Mouse (Mus musculus): Measurements from ENCODE around the gene Sytl2. TPM values are rescaled to one million over a fixed set of nuclear protein-coding genes. Genes with fewer than 3 reads are reported as not detected.

Sytl2 gene
- polyA plus RNA-seq, 1 experiment from 2014 or later = 0.99 TPM

DNA sequence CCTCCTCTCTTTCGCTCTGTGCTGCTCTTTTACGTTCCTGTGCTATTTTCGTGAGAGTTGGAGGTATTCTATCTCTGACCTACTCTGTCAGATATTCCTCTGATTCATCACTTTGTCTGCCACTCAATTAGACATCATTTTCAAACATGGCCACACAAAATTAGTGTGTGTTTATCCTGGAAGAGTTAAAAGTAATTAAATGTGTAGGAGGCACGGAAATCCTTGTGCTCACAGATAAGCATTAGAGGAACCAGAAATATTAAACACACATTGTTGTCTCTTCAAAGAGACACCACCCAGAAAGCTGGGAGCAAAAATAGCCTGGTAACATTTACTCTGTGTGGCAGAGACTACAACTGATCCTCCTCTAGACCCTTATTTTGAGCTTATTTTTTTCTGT is 138.0 kb downstream of the Sytl2 start:
- Histone ChIP-seq H3K9me3 (replicated peaks; ENCODE audit: control insufficient read depth, low read length) (no peaks in the 10 kb centered on the region), H3K4me1 (ENCODE audit: control insufficient read depth, low read depth, low read length) (no peaks in the 10 kb centered on the region), H3K4me2 (ENCODE audit: low read depth, low read length) (no peak overlapping the region), H3K27ac (ENCODE audit: low read length) (no peak overlapping the region), H3K27me3 (ENCODE audit: control insufficient read depth, insufficient read depth, low read depth, low read length) (no peaks in the 10 kb centered on the region), H3K4me3 (ENCODE audit: low read depth, low read length) (no peak overlapping the region), H3K9ac (ENCODE audit: low read depth, low read length) (no peak overlapping the region), H3K36me3 (ENCODE audit: control insufficient read depth, insufficient read depth) (no peaks in the 10 kb centered on the region)
- WGBS (ENCODE audit: insufficient replicate concordance) = 79% methylated on average over 4 of the region's 4 CpGs
- no peak for ATAC-seq (ENCODE audit: low read depth)

DNA sequence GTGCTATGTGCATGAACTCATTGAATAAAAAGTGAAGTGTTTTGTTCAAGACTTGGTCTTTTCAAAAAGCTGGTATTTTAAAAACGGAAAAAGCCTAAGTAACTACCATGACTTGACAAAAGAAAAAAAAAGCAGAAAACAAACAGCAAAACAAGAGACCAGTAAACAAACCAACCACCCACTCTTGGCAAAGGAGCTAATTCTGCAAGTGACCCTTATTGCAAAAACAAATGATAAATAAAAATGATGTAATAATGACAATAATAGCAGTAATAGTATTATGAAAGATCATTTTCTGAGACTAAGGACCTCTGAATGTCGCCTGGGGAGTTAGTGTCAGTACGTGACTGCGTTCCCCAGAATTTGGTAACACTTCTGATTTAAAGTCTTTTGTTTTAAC is 140.0 kb downstream of the Sytl2 start:
- Histone ChIP-seq H3K36me3 (ENCODE audit: control insufficient read depth, insufficient read depth) (no peaks in the 10 kb centered on the region; the same call in none of the 2 replicates), H3K4me2 (ENCODE audit: low read depth, low read length) (peak overlapping the region; percentile 76), H3K4me3 (ENCODE audit: low read depth, low read length) (peak overlapping the region; percentile 100), H3K4me1 (ENCODE audit: control insufficient read depth, low read depth, low read length) (no peaks in the 10 kb centered on the region), H3K27ac (ENCODE audit: low read length) (peak overlapping the region; percentile 96), H3K9me3 (replicated peaks; ENCODE audit: control insufficient read depth, low read length) (no peaks in the 10 kb centered on the region), H3K9ac (ENCODE audit: low read depth, low read length) (peak overlapping the region; percentile 73), H3K27me3 (ENCODE audit: control insufficient read depth, insufficient read depth, low read depth, low read length) (no peaks in the 10 kb centered on the region)
- WGBS (ENCODE audit: insufficient replicate concordance) = 12% methylated on average over 4 of the region's 4 CpGs
- ATAC-seq (ENCODE audit: low read depth) = no peak

DNA sequence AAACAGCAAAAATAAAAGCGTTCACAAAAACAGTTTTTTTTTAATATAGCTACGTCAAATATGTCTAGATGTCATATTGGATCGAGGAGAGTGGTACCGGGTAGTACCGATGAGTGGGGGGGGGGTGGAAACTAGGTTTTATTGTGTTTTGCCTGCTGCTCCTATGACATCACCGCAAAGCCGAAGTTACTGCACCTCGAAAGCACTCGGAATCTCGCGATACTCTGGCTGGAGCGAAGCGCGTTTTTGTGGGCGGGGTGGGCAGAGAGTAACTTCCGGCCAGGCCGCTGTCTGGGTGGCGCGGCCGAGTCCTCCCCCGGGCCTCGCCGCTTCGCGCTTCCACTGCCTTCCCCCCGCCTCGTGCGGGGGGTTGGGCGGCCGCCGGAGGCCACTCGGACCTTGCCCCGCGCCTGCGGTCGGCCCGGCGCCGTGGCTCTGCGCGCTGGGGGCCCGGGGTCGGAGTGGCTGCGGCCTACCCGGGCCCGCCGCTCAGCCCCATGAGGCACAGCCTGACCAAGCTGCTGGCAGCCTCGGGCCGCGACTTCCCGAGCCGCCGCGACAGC is 140.5 kb downstream of the Sytl2 start, which contains the start of gene Crebzf:
TSS of gene Crebzf (plus strand) at position 212 of the 563 bp plus-strand sequence.
- peak within 1 kb of the TSS; percentile 96 for H3K27ac ChIP-seq (ENCODE audit: low read length)
- peak within 1 kb of the TSS; percentile 100 for H3K4me3 ChIP-seq (ENCODE audit: low read depth, low read length)
- ATAC-seq (ENCODE audit: low read depth) = peak; percentile 93
- H3K27me3 ChIP-seq (ENCODE audit: control insufficient read depth, insufficient read depth, low read depth, low read length) = no peaks in the 10 kb centered on the region
- H3K36me3 ChIP-seq (ENCODE audit: control insufficient read depth, insufficient read depth) = peaks cover 3% of the 10 kb centered on the region
- H3K9me3 ChIP-seq (replicated peaks; ENCODE audit: control insufficient read depth, low read length) = no peaks in the 10 kb centered on the region
- no peaks in the 10 kb centered on the region for H3K4me1 ChIP-seq (ENCODE audit: control insufficient read depth, low read depth, low read length)
- peak within 1 kb of the TSS; percentile 99 for H3K9ac ChIP-seq (ENCODE audit: low read depth, low read length)
- H3K4me2 ChIP-seq (ENCODE audit: low read depth, low read length) = peak within 1 kb of the TSS; percentile 76
- under 1% methylated on average over 54 of the region's 54 CpGs for WGBS (ENCODE audit: insufficient replicate concordance)

DNA sequence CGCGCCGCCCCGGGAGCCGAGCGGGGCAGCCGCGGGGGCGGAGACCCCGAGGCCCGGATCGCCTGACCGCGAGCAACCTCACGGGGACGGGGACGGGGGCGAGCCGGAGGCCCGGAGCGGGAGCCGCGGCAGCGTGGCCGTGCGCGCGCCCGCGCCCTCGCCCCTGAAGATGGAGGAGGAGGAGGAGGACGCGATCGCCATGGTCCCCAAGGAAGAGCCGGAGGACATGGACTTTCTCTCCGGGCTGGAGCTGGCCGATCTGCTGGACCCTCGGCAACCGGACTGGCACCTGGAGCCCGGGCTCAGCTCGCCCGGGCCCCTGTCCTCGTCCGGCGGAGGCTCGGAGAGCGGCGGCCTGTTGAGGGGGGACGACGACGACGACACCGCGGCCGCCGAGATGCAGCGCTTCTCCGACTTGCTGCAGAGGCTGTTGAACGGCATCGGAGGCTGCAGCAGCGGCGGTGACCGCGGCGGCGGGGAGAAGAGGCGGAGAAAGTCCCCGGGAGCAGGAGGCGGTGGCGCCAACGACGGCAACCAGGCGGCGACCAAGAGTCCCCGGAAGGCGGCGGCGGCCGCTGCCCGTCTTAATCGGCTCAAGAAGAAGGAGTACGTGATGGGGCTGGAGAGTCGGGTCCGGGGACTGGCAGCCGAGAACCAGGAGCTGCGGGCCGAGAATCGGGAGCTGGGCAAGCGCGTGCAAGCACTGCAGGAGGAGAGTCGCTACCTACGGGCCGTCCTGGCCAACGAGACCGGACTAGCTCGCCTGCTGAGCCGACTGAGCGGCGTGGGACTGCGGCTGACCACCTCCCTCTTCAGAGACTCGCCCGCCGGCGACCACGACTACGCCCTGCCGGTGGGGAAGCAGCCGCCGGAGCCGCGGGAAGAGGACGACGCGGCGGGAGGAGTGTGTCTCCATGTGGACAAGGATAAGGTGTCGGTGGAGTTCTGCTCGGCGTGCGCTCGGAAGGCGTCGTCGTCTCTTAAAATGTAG is 141.3 kb downstream of the Sytl2 start:
- ATAC-seq (ENCODE audit: low read depth) = peak; percentile 63
- Histone ChIP-seq H3K4me2 (ENCODE audit: low read depth, low read length) (peak overlapping the region; percentile 76), H3K9me3 (replicated peaks; ENCODE audit: control insufficient read depth, low read length) (no peaks in the 10 kb centered on the region), H3K9ac (ENCODE audit: low read depth, low read length) (peak overlapping the region; percentile 99), H3K4me3 (ENCODE audit: low read depth, low read length) (peak overlapping the region; percentile 100), H3K27me3 (ENCODE audit: control insufficient read depth, insufficient read depth, low read depth, low read length) (no peaks in the 10 kb centered on the region), H3K4me1 (ENCODE audit: control insufficient read depth, low read depth, low read length) (no peaks in the 10 kb centered on the region), H3K36me3 (ENCODE audit: control insufficient read depth, insufficient read depth) (peaks cover 4% of the 10 kb centered on the region), H3K27ac (ENCODE audit: low read length) (peak overlapping the region; percentile 96)
- under 1% methylated on average over 117 of the region's 123 CpGs for WGBS (ENCODE audit: insufficient replicate concordance)

DNA sequence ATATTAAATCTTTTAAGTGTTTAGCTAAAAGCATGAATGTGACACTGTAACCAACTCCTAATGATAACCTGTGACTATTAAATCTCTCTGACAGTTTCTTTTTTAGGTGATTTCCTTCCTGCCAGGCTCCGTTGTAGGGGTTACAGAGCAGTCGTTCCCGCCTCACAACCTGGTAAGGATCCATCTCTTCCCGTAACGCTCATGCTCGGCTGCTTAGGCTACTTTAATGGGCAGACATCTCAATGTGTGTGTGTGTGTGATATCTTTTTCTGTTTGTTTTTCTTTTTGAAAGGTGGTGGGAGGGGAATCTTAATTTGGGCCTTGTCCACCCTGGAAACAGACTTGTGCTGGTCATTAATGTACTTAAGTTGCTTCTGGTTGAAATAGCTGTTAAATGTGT is 142.2 kb downstream of the Sytl2 start:
- no peaks in the 10 kb centered on the region for H3K9me3 ChIP-seq (replicated peaks; ENCODE audit: control insufficient read depth, low read length)
- no peaks in the 10 kb centered on the region for H3K4me1 ChIP-seq (ENCODE audit: control insufficient read depth, low read depth, low read length)
- no peak for ATAC-seq (ENCODE audit: low read depth)
- WGBS (ENCODE audit: insufficient replicate concordance) = 0% methylated on average over 6 of the region's 6 CpGs
- peak overlapping the region; percentile 96 for H3K27ac ChIP-seq (ENCODE audit: low read length)
- peak overlapping the region; percentile 99 for H3K9ac ChIP-seq (ENCODE audit: low read depth, low read length)
- H3K4me2 ChIP-seq (ENCODE audit: low read depth, low read length) = peak overlapping the region; percentile 76
- no peaks in the 10 kb centered on the region for H3K27me3 ChIP-seq (ENCODE audit: control insufficient read depth, insufficient read depth, low read depth, low read length)
- peaks cover 6% of the 10 kb centered on the region for H3K36me3 ChIP-seq (ENCODE audit: control insufficient read depth, insufficient read depth)
- peak overlapping the region; percentile 100 for H3K4me3 ChIP-seq (ENCODE audit: low read depth, low read length)

DNA sequence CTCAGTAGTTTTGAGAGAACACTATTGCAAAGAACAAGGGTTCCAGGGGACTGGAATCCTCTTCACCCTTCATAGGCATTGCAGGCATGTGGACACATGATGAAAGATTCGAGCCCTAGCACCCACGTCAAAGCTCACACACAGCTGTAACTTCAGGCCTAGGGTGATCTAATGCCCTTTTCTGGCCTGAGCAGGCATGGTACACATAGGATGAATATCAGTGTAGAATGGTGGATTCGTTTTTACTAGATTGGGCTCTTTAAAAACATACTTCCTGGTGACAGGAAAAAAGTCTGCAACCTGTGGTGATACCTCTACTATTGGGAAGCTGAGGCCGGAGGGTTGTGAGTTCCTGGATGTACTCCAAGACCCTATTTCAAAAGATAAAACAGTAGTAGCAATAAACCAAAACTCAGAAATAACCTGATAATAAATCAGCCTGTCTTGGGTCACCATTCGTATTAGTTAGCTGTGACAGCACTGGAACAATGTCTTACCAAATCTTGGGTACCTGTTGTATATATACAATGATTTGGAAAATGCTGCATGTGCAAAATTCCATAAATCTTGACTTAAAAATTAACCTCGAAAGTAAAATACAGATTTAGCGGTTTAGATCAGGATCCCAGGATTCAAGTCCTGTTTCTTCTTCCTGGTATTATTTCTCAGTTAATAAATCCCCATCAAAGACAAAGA is 154.2 kb downstream of the Sytl2 start:
- Histone ChIP-seq H3K9me3 (replicated peaks; ENCODE audit: control insufficient read depth, low read length) (no peaks in the 10 kb centered on the region), H3K4me1 (ENCODE audit: control insufficient read depth, low read depth, low read length) (peaks cover 11% of the 10 kb centered on the region), H3K27me3 (ENCODE audit: control insufficient read depth, insufficient read depth, low read depth, low read length) (no peaks in the 10 kb centered on the region), H3K4me3 (ENCODE audit: low read depth, low read length) (peak overlapping the region; percentile 84), H3K27ac (ENCODE audit: low read length) (no peak overlapping the region), H3K4me2 (ENCODE audit: low read depth, low read length) (peak overlapping the region; percentile 87), H3K36me3 (ENCODE audit: control insufficient read depth, insufficient read depth) (no peaks in the 10 kb centered on the region; the same call in none of the 2 replicates), H3K9ac (ENCODE audit: low read depth, low read length) (peak overlapping the region; percentile 21; the same call in 1 of the 2 replicates)
- no peak for ATAC-seq (ENCODE audit: low read depth)
- 18% methylated on average over 7 of the region's 7 CpGs for WGBS (ENCODE audit: insufficient replicate concordance)

DNA sequence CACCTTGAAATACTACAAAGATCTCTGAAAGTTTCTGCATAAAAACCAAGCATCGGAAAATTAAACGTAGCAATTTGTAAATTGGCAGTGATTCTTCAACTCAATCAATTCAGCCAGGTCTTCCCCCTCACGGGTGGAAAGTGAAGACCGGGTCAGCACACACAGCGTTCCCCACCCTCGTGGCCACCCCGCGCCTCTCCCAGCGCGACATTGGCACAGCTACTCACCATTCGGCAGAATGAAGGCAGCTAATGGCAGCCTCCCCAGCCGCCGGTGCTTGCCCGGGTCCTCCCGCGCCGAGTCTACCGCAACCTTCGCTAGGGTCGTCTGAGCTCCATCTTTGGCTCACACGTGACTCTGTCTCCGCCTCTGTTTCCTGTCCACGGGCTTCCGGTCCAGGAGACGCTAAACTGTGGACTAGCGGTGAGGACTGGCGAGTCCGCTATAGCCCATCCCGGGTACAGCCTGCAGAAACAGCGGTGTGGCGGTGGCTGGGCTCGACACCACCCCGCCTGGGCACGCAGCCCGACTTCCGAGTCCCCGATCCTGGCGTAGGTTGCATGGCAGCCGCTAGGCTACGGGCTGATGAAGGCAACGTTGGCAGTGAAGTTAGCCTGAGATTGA is 154.9 kb downstream of the Sytl2 start, which contains the start of gene Tmem126a:
TSS of gene Tmem126a (minus strand) at position 385 of the 624 bp plus-strand sequence.
- Histone ChIP-seq H3K9ac (ENCODE audit: low read depth, low read length) (peak within 1 kb of the TSS; percentile 84), H3K27me3 (ENCODE audit: control insufficient read depth, insufficient read depth, low read depth, low read length) (no peaks in the 10 kb centered on the region), H3K27ac (ENCODE audit: low read length) (peak within 1 kb of the TSS; percentile 86), H3K9me3 (replicated peaks; ENCODE audit: control insufficient read depth, low read length) (no peaks in the 10 kb centered on the region), H3K4me1 (ENCODE audit: control insufficient read depth, low read depth, low read length) (peaks cover 11% of the 10 kb centered on the region), H3K4me3 (ENCODE audit: low read depth, low read length) (peak within 1 kb of the TSS; percentile 84), H3K36me3 (ENCODE audit: control insufficient read depth, insufficient read depth) (no peaks in the 10 kb centered on the region; the same call in 1 of the 2 replicates), H3K4me2 (ENCODE audit: low read depth, low read length) (peak within 1 kb of the TSS; percentile 87)
- under 1% methylated on average over 41 of the region's 41 CpGs for WGBS (ENCODE audit: insufficient replicate concordance)
- peak; percentile 94 for ATAC-seq (ENCODE audit: low read depth)

DNA sequence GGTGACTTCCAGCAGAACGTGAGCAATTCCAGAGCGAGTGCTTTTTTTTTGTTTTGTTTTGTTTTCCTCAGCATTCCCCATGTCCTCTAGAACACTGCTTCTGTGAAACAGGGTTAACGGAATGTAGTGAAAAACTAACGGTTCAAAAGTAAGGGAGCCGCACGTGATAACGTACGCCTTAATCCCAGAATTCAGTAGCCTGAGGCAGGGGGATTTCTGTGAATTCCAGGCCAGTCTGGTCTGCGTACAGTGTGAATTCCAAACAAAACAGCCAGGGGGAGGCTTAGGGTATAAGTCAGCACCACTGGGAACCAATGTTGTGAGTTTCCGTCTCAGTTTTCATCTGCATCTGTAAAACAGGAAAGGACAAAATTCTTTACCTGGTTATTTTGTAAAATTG is 155.5 kb downstream of the Sytl2 start:
- Histone ChIP-seq H3K4me1 (ENCODE audit: control insufficient read depth, low read depth, low read length) (peaks cover 11% of the 10 kb centered on the region), H3K9ac (ENCODE audit: low read depth, low read length) (peak overlapping the region; percentile 84), H3K4me3 (ENCODE audit: low read depth, low read length) (peak overlapping the region; percentile 84), H3K9me3 (replicated peaks; ENCODE audit: control insufficient read depth, low read length) (no peaks in the 10 kb centered on the region), H3K27ac (ENCODE audit: low read length) (peak overlapping the region; percentile 86), H3K27me3 (ENCODE audit: control insufficient read depth, insufficient read depth, low read depth, low read length) (no peaks in the 10 kb centered on the region), H3K4me2 (ENCODE audit: low read depth, low read length) (peak overlapping the region; percentile 87), H3K36me3 (ENCODE audit: control insufficient read depth, insufficient read depth) (no peaks in the 10 kb centered on the region)
- ATAC-seq (ENCODE audit: low read depth) = peak; percentile 21
- WGBS (ENCODE audit: insufficient replicate concordance) = 8% methylated on average over 10 of the region's 10 CpGs

Measured in liver, embryonic 16.5 days (tissue).